Mouse (Mus musculus) urinary bladder, postnatal 36 days (tissue): ENCODE results near the gene Setdb2.
A peak's percentile ranks its signal among the peaks of the same experiment; 100 is the strongest.

Experiments used
- DNase-seq, 2 experiments: peaks; one replicate each; pipeline ENCODE4 v3.0.0; 2022; ENCODE audit warnings: low spot score in 2 of 2, mixed read lengths in 1 of 2

Setdb2 gene

GRCm38 (mm10) chr14:59370348-59371068 is 70.2 kb downstream of the Setdb2 start:
- DNase-seq = no peak

- no peak for DNase-seq
These were observed 74.1 kb downstream of the Setdb2 start for GRCm38 (mm10) chr14:59366386-59367105.

- peak; percentile 41 to 53 for DNase-seq
These were observed 75.4 kb downstream of the Setdb2 start, which contains the start of gene Phf11d for GRCm38 (mm10) chr14:59365244-59365644. Gene Phf11d (minus strand): TSS chr14:59365470.
